Mouse (Mus musculus) hindbrain, postnatal 0 days (tissue): ENCODE data around the gene Cad. TPM values are rescaled to one million over a fixed set of nuclear protein-coding genes. Genes with fewer than 3 reads are reported as not detected.
A peak's percentile ranks its signal among the peaks of the same experiment; 100 is the strongest.
"Not testable (repeated sequence)": the region's sequence is repeated elsewhere in the genome, so short reads cannot be mapped to it uniquely, and the experiment has no call there.

Experiments used
- ATAC-seq: fragments of 200-750 bp; cut with Nextera tagmentation; 2 replicates; pipeline ENCODE4 v1.8.0; 2017; ENCODE audit warnings: mild to moderate bottlenecking, moderate TSS enrichment, moderate library complexity
- DNase-seq: peaks from one replicate; pipeline ENCODE4 v3.0.0-alpha.2; 2015; ENCODE audit warnings: low spot score
- H3K27ac ChIP-seq: fragments of 300-500 bp; sonication (generic); 2 replicates; pipeline ENCODE4 v1.5.1; 2014; ENCODE audit warnings: mild to moderate bottlenecking
- H3K27me3 ChIP-seq: fragments of 300-500 bp; sonication (generic); 2 replicates; pipeline ENCODE4 v1.6.1; 2014; ENCODE audit warnings: low read length, mixed read lengths; ENCODE audit not compliant: insufficient read depth
- H3K36me3 ChIP-seq: fragments of 300-500 bp; sonication (generic); 2 replicates; pipeline ENCODE4 v1.6.1; 2014; ENCODE audit warnings: low read length, mixed read lengths; ENCODE audit not compliant: insufficient read depth
- H3K4me1 ChIP-seq: fragments of 300-500 bp; sonication (generic); 2 replicates; pipeline ENCODE4 v1.6.1; 2014; ENCODE audit warnings: antibody characterized with exemption, low read length, mixed read lengths; ENCODE audit not compliant: insufficient read depth
- H3K4me2 ChIP-seq: fragments of 300-500 bp; sonication (generic); 2 replicates; pipeline ENCODE4 v1.6.1; 2014; ENCODE audit warnings: low read depth, mild to moderate bottlenecking, low read length, moderate library complexity, mixed read lengths
- H3K4me3 ChIP-seq: fragments of 300-500 bp; sonication (generic); 2 replicates; pipeline ENCODE4 v1.5.1; 2014; ENCODE audit warnings: low read length
- H3K9ac ChIP-seq: fragments of 300-500 bp; sonication (generic); replicated peaks from 2 replicates; pipeline ENCODE4 v1.6.1; 2014; ENCODE audit warnings: mild to moderate bottlenecking, low read length, moderate library complexity, mixed read lengths
- H3K9me3 ChIP-seq: fragments of 300-500 bp; sonication (generic); 2 replicates; pipeline ENCODE4 v1.6.1; 2016; ENCODE audit warnings: low read length, mixed read lengths
- CTCF ChIP-seq: IDR thresholded peaks from 2 replicates; pipeline ENCODE4 v1.5.1; 2016; ENCODE audit warnings: antibody characterized with exemption, control low read depth, low read depth
- WGBS: fragments of 180-500 bp; shearing (Covaris S2); extraction: QIAGEN DNeasy Blood & Tissue Kit; methylation state at CpG from one replicate; pipeline ENCODE4 v1.1.7; 2014; 5-methylcytosine and 5-hydroxymethylcytosine counted together
- polyA plus RNA-seq: library from polyadenylated mRNA; unstranded; fragments of >200 nt; fragmentation: Nextera tagmentation; extraction: Ambion mirVana; gene quantifications from 2 replicates; pipeline ENCODE4 v1.2.1, GENCODE M21; 2015
- total RNA-seq: library from RNA; depleted of rRNA; stranded (reverse); fragments of >200 nt; gene quantifications from 2 replicates; pipeline ENCODE4 v1.2.3, GENCODE M21; 2014; rRNA removed

Gene Cad
- total RNA-seq (56.2 and 58.8 TPM in 2 replicates), polyA plus RNA-seq (8.1 and 9.1 TPM in 2 replicates)

- TF ChIP-seq CTCF: no peak
- ATAC-seq: peak; percentile 99
- DNase-seq: peak; percentile 96
- H3K9me3 ChIP-seq: no peaks in the 10 kb centered on the region
- WGBS: 2% methylated on average over 64 of the region's 64 CpGs
- peak within 1 kb of the TSS; percentile 64 for H3K27ac ChIP-seq
- peaks cover 9% of the 10 kb centered on the region; the same call in 1 of the 2 replicates for H3K4me1 ChIP-seq
- peak within 1 kb of the TSS; percentile 65 for H3K9ac ChIP-seq
- peaks cover 7% of the 10 kb centered on the region; the same call in 1 of the 2 replicates for H3K36me3 ChIP-seq
- peak within 1 kb of the TSS; percentile 62 for H3K4me3 ChIP-seq
- peak within 1 kb of the TSS; percentile 97 for H3K4me2 ChIP-seq
- H3K27me3 ChIP-seq: no peaks in the 10 kb centered on the region
These were observed at the start of gene Cad for GRCm38 (mm10) chr5:31054261-31055215. TSS of gene Cad (plus strand) at chr5:31054780.

- H3K9ac ChIP-seq: no peak overlapping the region
- no peaks in the 10 kb centered on the region for H3K4me1 ChIP-seq
- H3K4me2 ChIP-seq: no peak overlapping the region
- TF ChIP-seq CTCF: no peak
- no peak for DNase-seq
- no peak overlapping the region for H3K27ac ChIP-seq
- H3K4me3 ChIP-seq: no peak overlapping the region
- no peaks in the 10 kb centered on the region for H3K27me3 ChIP-seq
- H3K36me3 ChIP-seq: no peaks in the 10 kb centered on the region
- WGBS: 74% methylated on average over 3 of the region's 3 CpGs
- H3K9me3 ChIP-seq: no peaks in the 10 kb centered on the region
- ATAC-seq: no peak
These were observed 41.8 kb upstream of the Cad start for GRCm38 (mm10) chr5:31012737-31013136.

GRCm38 (mm10) chr5:31015913-31016312, 38.7 kb upstream of the Cad start:
- 79% methylated on average over 2 of the region's 2 CpGs for WGBS
- Histone ChIP-seq H3K4me2 (no peak overlapping the region), H3K36me3 (no peaks in the 10 kb centered on the region), H3K9ac (no peak overlapping the region), H3K4me1 (no peaks in the 10 kb centered on the region), H3K27me3 (no peaks in the 10 kb centered on the region), H3K9me3 (no peaks in the 10 kb centered on the region), H3K4me3 (no peak overlapping the region), H3K27ac (no peak overlapping the region)
- DNase-seq: no peak
- no peak for TF ChIP-seq CTCF
- ATAC-seq: no peak

GRCm38 (mm10) chr5:31021790-31022189, 32.8 kb upstream of the Cad start:
- not testable (repeated sequence) for ATAC-seq, DNase-seq, H3K4me1 ChIP-seq, H3K36me3 ChIP-seq, H3K4me2 ChIP-seq, H3K9me3 ChIP-seq, H3K27ac ChIP-seq, H3K4me3 ChIP-seq, H3K27me3 ChIP-seq, H3K9ac ChIP-seq
- WGBS: 87% methylated on average over 4 of the region's 5 CpGs

GRCm38 (mm10) chr5:31022690-31023089, 31.9 kb upstream of the Cad start:
- no peaks in the 10 kb centered on the region for H3K4me1 ChIP-seq
- ATAC-seq: no peak
- WGBS: 41% methylated on average over 1 of the region's 1 CpGs

GRCm38 (mm10) chr5:31023254-31023653, 31.3 kb upstream of the Cad start:
- no peak overlapping the region for H3K27ac ChIP-seq
- no peak overlapping the region for H3K4me3 ChIP-seq
- H3K4me1 ChIP-seq: no peaks in the 10 kb centered on the region
- H3K9ac ChIP-seq: no peak overlapping the region
- H3K4me2 ChIP-seq: no peak overlapping the region
- no peaks in the 10 kb centered on the region for H3K36me3 ChIP-seq
- 19% methylated on average over 3 of the region's 4 CpGs for WGBS
- no peaks in the 10 kb centered on the region for H3K9me3 ChIP-seq
- no peak for TF ChIP-seq CTCF
- DNase-seq (no peak), ATAC-seq (no peak)
- no peaks in the 10 kb centered on the region for H3K27me3 ChIP-seq

More at GRCm38 (mm10) chr5:31022690-31023089, 31.9 kb upstream of the Cad start:
- H3K9ac ChIP-seq: no peak overlapping the region
- no peaks in the 10 kb centered on the region for H3K27me3 ChIP-seq
- H3K27ac ChIP-seq: no peak overlapping the region
- no peak for TF ChIP-seq CTCF
- no peak overlapping the region for H3K4me3 ChIP-seq
- no peaks in the 10 kb centered on the region for H3K36me3 ChIP-seq
- H3K4me2 ChIP-seq: no peak overlapping the region
- no peaks in the 10 kb centered on the region for H3K9me3 ChIP-seq
- no peak for DNase-seq

- H3K36me3 ChIP-seq: no peaks in the 10 kb centered on the region
- DNase-seq: no peak
- TF ChIP-seq CTCF: no peak
These were observed 29.9 kb upstream of the Cad start for GRCm38 (mm10) chr5:31024641-31025040.

More at GRCm38 (mm10) chr5:31024641-31025040, 29.9 kb upstream of the Cad start:
- H3K9ac ChIP-seq: no peak overlapping the region
- H3K27me3 ChIP-seq: no peaks in the 10 kb centered on the region
- H3K4me3 ChIP-seq: no peak overlapping the region
- no peak for ATAC-seq
- no peaks in the 10 kb centered on the region for H3K4me1 ChIP-seq
- no peaks in the 10 kb centered on the region for H3K9me3 ChIP-seq
- no peak overlapping the region for H3K27ac ChIP-seq
- no peak overlapping the region for H3K4me2 ChIP-seq
